Mouse (Mus musculus) ES-CJ7 (cell line): ENCODE data around the gene Zbtb24.
A peak's percentile ranks its signal among the peaks of the same experiment; 100 is the strongest.
"Not testable (repeated sequence)": the region's sequence is repeated elsewhere in the genome, so short reads cannot be mapped to it uniquely, and the experiment has no call there.

Experiments
- DNase-seq: peaks from one replicate; pipeline ENCODE4 v3.0.0; 2011; ENCODE audit warnings: low read depth, low spot score

The Zbtb24 gene

DNA sequence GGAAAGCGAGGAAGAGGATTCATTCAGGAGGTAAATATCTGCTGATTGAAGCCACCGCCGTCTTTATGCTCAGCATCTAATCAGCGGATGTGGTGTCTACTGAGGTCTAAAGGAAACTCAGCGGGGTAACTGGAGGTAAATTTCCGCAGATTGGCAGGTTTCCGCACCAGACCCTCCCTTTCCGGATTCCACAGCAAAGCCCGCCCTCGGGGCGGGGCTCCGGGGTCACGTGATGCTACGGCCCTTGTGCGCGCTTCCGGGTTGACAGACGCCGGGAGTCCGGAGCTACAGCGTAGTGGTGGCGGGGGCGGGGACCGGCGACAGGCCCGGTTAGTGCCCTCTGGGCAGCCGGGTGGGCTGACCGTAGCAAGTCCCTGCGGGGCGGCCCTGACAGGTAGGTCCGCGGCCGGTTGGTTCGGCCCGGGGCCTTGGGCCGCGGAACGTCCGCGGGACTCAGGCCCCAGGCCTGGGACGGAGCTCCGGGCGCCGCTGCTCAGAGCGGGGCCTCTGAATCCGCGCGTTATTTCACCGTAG lies at the start of gene Zbtb24:
TSS of gene Zbtb24 (plus strand) at position 247 of the 534 bp plus-strand sequence.
- peak; percentile 96 for DNase-seq

DNA sequence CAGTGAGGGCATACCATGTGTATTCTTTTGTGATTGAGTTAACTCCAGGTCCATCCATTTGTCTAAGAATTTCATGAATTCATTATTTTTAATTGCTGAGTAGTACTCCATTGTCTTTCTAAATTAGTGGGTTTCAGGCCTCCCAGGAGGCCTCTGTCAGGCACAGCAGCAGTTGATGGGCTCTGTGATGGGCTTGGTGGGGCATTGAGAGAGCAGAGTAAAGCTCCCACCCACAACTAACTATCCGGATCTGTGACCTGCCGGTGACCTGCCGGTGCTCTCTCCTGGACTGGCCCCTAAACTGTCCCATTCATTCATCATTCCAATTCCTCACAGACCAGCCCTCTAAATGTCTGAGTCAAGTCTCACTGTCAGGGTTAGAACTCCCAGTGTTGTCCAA lies 49.1 kb upstream of the Zbtb24 start:
- peak; percentile 94 for DNase-seq

DNA sequence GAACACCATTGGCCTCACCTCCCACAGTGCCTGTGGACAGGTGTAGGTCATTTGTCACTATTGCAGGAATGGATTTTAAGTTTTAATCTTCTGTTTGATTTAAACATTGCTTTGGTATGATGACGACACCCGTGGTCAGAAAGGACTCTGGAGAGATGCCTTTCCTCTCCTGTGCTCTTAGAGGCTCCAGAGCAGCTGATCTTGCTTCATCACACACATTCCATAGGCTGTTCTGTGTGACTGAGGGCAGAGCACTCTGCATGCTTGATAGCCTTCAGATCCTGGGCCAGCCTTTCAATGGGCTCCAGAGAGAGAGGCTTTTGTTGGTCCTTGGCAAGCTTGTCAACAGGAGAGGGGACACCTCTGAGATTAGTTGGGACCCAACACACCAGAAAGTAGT lies 46.8 kb upstream of the Zbtb24 start:
- DNase-seq: no peak

DNA sequence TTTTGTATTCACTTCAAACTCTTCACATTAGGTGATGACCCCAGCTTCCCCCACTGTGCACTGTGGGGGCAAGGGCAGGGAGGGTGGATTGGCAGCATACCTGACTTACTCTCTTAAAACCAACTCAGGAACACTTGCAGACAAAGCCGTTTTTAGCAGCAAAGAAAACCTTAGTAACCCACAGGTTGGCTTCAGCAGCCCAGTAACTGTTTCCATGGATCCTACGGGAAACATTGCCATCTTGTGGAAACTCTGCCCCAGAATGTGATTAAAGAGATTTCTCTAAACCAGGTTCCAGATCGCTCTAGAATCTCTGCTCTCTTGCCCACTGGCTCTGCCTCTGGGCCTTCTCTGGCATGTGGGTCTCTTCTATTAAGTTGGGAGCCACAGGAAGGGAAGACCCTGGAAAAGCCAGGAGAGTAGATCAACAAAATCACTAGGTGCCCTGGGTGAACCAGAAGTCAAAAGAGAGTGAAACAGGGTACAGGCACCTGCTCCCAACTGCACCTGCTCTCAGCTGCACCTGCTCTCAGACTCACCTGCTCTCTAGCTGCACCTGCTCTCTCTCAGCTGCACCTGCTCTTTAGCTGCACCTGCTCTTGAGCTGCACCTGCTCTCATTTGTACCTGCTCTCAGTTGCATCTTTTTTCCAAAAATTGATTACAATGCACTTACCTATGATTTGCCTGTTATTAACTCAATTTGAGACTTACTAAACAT lies 46.1 kb upstream of the Zbtb24 start:
- DNase-seq: peak; percentile 54

DNA sequence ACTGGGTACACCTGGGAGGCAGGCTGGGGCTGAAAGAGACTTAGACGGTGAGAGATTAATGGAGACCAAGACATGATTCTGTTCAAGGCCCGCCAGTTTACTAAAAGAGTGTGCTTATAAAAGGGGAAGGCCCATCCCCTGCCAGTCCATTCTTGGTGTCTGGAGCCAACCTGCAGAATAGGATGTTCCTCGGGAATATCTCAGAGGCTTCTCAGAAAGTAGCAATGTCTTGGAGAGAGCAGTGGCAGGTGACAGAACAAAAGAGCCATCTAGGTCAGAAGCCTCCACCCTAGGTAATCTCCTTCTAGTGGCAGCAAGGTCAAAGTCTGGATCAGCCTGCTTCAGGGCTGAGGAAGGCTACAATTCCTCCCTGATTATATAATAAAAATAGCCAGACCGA lies 40.0 kb upstream of the Zbtb24 start:
- DNase-seq: not testable (repeated sequence)

DNA sequence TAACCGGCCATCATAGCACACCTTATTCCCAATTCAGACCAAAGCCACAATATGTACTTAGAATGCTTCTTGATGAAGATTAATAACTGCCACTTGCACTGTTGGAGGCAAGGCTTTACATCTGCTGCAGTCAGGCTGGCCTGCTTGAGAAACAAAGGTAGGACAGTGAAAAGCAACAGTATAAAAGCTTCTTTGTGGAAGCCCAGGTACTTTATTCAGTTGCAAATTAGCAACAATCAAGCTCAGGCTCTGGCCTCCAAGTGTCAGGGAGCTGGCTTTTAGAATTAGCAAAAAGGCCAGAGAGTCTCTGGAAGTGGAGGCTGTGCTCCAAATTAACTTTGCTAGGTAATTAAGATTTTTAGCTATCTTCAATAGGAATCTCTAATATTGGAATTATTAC lies 39.4 kb upstream of the Zbtb24 start:
- DNase-seq: peak; percentile 63

DNA sequence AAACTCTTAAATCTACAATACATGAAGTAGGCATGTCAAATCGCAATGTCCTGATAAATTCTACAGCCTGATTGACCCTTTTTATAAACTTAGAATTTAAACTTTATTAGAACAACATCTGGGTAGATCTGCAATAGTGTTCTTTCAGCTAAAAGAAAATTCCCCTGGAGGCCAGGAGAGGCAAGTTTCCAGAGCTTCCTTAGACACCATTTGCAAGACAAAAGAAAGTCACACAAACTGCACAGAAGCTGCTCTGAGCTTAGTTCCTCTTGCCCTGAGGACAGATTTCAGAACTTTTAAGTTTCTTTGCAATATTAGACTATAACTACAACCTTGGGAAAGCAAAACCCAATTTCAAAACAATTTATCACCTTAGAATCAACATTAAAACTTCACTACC lies 36.7 kb upstream of the Zbtb24 start:
- DNase-seq: peak; percentile 60

DNA sequence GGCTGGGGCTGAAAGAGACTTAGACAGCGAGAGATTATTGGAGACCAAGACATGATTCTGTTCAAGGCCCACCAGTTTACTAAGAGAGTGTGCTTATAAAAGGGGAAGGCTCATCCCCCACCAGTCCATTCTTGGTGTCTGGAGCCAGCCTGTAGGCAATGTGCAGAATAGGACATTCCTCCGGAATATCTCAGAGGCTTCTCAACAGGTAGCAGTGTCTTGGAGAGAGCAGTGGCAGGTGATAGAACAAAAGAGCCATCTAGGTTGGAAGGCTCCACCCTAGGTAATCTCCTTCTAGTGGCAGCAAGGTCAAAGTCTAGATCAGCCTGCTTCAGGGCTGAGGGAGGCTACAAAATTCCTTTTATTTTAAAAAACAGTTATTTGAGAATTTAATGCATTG lies 34.8 kb upstream of the Zbtb24 start:
- DNase-seq: peak; percentile 86

DNA sequence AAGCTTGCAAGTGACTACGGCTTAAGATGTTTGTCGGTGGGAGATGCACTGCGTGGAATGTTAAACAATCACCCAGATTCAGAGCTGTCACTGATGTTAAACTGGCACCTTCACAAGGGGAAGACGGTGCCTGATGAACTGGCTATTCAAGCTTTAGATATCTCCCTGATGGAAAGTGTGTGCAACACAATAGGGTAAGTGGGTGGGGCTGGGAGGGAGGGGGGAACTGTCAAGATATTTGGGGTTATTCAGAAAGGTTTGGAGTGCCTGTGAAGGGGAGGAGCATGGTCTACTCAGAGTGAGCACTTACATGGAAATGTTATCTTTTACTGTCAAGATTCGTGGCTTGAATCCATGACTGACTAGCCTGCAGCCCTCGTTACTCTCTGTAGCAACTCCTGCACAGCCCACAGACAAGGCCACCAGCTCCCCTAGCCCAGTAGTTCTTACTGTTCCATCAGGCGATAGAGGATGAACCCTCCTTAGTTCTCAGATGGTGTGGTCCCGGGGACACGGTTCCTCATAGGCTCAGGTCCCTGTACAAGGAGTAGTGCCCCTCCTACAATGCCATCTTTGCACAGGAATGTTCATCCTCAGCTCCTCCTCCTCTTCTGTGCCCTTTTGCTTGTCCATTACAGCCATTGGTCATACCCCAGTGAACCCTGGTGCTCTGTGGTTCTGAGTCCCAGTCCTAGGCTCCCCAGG lies 29.5 kb upstream of the Zbtb24 start:
- DNase-seq: no peak

DNA sequence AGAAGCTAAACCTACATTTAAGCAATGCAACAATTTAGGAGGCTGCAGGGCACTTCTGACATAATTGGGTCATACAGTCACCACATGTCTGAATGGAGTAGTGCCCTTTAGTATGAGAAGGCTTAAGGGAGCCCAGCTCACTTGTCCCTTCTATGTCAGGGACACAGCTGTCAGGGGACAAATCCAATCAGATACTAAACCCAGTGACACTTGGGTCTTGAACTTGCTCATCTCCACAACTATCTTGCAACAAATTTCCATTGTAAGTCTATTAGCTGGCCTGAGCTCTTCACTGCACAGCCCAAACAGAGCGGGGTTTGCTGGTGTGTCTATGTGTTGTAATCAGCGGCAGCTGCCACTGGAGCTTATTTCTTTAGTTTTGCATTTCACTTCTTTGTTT lies 26.5 kb upstream of the Zbtb24 start:
- no peak for DNase-seq

DNA sequence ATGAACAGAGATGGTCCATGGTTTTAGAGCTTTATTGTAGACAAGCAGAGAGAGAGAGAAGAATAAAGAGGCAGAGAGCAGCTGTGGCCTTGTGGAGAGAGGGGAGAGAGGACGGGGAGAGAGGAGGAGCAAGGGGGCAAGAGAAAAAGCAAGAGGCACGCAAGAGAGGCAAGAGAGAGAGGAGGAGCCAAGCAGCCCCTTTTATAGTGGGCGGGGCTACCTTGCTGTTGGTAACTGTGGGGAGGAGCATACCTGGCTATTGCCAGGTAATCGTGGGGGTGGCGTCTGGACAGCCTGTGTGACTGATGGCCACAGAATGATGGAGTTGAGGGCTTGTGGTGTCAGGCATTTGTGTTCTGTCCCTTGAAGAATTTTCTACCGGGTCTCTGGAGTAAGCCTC lies 23.8 kb upstream of the Zbtb24 start:
- peak; percentile 67 for DNase-seq

DNA sequence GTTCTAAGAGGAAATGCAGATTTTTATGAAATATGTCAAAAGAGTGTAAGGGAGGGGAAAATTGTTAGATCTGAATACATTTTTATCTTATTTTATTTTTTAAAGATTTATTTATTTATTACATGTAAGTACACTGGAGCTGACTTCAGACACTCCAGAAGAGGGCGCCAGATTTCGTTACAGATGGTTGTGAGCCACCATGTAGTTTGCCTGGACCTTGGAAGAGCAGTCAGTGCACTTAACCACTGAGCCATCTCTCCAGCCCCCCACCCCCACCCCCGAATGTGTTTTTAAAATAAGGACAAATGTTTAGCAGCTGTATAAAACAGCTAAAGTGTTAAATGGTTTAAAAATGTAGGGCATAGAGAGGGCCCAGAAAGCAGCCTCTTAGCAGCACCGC lies 15.6 kb upstream of the Zbtb24 start:
- peak; percentile 78 for DNase-seq

DNA sequence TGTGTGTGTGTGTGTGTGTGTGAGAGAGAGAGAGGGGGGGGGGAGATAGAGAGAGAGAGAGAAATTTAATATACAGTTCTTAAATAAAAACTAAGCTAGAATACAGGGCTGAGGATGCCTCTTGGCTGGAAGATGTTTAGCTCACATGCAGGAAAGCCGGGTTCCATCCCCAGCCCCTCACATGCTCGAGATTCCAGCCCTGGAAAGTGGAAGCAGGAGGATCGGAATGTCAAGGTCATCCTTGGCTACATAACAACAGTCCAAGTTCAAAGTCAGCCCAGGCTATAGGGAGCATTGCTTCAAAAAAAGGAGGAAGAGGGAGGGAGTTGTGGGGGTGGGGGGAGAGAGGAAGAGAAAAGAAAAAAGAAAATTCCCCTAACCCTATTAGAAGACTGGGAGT lies 15.0 kb upstream of the Zbtb24 start:
- DNase-seq: peak; percentile 95

DNA sequence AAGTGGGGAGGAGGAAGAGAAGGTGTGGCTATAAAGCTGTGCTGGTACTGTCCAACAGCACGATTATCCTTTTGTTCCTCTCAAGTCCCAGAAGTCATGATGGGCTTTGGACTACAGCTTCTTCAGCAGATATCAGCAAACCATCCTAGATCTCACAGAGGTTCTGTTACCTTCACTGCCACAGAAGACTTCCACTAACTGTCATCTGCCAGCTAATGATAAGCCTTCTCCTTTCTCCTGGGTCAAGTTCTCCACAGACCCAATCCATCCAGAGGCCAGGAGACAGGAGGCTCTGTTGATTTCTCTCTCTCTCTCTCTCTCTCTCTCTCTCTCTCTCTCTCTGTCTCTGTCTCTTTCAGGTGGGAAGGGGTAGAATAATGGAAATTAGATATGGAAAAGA lies 2.0 kb upstream of the Zbtb24 start:
- DNase-seq: no peak

DNA sequence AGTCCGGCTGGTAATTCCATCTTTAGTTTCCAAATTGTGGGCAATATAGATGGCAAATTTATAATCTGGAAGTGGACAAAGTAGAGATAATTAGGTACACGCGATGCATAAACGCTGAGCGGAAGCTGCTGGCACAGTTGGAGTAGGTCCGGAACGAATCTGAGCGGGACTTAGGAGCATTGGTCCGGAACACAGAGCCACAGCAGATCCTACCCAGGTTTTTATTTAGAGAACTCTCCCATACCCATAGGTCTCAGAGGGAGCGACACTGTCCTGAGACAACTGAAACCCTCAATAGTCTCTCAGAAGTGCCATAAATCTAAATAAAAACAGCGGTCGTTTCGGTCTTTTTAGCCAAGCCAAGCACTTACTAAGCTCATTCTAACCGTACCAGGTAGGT lies 499 bp upstream of the Zbtb24 start:
- DNase-seq: peak; percentile 66

DNA sequence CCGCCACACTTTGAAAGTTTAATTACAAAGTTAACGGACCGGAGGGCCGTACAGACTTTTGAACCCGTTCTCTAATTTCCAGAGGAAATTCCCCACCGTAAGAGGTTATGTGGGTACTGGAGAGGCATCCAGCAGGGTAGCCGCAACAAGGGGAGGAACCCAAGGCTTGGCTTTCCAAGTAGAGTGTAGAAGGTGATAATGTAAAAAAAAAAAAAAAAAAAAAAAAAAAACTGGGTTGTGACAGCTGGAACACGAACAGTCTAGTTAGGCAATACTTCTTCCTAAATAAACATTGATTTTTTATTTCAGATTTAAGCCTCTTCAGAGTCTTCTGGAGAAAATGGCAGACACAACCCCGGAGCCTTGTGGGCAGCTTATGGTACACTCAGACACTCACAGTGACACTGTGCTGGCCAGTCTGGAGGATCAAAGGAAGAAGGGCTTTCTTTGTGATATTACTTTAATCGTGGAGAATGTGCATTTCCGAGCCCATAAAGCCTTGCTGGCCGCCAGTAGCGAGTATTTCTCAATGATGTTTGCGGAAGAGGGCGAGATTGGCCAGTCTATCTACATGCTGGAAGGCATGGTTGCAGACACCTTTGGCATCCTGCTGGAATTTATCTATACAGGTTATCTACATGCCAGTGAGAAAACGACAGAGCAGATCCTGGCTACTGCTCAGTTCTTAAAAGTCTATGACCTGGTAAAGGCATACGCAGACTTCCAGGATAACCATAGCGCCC lies 768 bp downstream of the Zbtb24 start:
- no peak for DNase-seq

DNA sequence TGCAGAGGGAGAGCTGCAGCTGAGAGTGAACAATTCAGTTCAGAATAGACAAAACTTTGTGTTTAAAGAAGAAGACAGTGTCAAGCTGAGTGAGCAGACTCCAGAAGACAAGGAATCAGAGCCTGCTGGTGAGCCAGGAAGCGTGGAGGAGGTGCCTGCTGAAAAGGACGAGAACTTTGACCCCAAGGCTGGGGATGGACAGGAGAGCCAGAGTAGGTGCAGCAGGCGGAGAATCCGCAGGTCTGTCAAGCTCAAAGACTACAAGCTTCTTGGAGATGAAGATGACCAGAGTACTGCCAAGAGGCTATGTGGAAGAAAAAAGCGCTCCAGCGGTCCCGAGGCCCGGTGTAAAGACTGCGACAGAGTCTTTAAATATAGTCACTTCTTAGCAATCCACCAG lies 1.5 kb downstream of the Zbtb24 start:
- DNase-seq: no peak

DNA sequence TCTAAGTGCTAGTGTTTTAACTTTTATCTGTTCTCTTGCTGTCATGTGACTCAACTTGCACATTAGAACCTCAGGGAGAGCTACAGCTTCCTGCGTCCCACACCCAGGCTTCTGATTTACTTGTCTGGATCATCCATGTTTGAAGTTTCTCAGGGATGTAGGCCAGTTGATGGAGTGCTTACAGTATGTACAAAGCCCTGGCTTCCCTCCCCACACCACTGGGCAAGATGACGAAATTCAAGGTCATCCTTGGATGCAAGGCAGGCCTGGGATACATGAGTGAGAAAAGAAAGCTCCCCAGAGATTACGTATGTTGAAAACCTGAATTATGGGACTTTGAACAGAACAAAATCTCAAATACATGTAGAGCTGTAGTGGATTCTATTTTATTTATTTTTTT lies 2.6 kb downstream of the Zbtb24 start:
- DNase-seq: no peak

DNA sequence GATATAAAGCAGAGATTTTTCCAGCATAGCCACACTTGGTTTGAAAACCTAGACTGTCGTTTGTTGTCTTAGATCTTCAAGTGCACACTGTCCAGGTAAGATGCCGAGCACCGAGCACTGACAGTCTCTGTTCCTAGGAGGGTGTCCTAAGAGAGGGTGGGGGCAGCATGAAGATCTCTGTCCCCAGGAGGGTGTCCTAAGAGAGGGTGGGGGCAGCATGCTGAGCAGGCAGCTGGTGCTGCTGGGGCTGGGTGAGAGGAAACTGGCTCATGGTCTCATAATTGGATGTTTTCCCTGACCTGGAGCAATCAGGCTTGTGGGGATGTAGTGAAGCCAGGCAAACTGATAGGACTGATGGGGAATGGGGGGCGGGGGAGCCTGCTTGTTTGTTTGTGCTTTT lies 9.8 kb downstream of the Zbtb24 start:
- DNase-seq: no peak

DNA sequence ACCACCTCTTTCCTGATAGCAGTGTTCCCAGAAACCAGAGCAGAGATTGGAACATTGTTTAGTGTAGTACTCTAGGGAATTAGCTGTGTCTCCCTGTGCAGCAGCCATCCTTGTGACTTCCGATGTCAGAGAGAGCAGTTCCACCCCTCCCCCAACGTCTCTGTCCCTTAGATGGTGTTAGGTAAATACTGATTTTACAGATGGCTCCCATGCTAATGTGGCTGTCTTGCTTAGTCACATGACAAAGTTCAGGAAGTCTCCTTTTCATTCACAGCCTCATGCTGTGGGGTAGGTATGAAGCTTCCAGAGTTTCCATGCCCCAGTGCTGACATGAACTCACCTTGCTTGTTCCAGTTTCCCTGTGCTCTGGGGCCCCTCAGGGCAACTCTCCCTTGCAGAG lies 10.3 kb downstream of the Zbtb24 start:
- peak; percentile 60 for DNase-seq

DNA sequence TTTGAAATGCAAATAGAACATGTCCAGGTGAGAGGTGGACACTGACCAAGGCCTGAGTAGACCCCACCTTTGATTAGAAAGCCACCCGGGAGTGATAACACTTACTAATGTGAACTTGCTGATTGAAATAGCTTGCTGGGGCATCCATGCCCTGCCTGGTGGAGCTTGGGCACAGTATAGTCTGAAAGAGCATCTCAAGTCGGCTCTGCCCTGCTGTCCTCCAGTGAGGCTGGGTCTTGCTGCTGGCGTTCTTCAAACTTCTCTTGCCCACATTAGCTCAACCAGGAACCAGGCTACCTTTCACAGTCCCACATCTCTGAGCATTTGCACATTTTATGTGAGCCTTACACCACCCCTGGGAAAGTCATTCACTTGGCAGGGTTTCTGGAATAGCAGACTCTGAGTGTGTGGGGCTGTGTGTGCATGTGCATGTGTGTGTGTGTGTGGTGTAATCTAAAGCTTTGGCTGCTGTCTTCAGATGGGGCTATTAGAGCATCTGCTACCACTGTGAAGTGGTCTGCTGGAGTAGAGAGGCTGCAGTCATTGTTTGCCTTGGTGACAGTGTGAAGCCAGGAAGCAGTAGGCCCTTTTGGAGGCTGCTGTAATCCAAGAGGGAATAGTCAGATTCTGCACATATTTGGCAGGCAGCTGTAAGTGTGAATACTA lies 11.0 kb downstream of the Zbtb24 start:
- no peak for DNase-seq

DNA sequence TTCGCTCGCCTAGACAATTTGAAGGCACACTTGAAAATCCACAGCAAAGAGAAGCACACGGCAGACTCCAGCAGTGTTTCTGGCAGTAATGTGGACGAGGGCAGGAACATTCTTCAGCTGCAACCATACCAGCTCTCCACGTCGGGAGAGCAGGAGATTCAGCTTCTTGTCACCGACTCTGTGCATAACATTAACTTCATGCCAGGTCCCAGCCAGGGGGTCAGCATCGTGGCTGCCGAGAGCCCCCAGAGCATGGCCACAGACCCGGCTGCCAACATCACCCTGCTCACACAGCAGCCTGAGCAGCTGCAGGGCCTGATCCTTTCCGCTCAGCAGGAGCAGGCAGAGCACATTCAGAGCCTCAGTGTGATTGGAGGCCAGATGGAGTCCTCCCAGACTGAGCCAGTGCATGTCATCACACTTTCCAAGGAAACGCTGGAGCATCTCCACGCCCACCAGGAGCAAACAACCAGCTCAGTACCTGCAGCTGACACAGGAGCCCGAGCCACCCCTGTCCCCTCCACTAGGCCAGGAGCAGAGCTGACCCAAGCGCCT lies 14.3 kb downstream of the Zbtb24 start:
- peak; percentile 72 for DNase-seq
